Mouse (Mus musculus): ENCODE measurements around the gene Mep1a.
"Not testable (repeated sequence)": the region's sequence is repeated elsewhere in the genome, so short reads cannot be mapped to it uniquely, and the experiment has no call there.

The Mep1a gene

GRCm38 (mm10) chr17:43495502-43495901 lies 7.1 kb downstream of the Mep1a start:
- CTCF ChIA-PET, result no interaction called here
- POLR2A ChIA-PET, result no interaction called here

- CTCF ChIA-PET, POLR2A ChIA-PET: not testable (repeated sequence)
Observed at GRCm38 (mm10) chr17:43490371-43490770, 12.2 kb downstream of the Mep1a start.

- CTCF ChIA-PET, result no interaction called here
- POLR2A ChIA-PET, result no interaction called here
Observed at GRCm38 (mm10) chr17:43488439-43489151, 14.0 kb downstream of the Mep1a start.

- POLR2A ChIA-PET, result no interaction called here
Observed at GRCm38 (mm10) chr17:43485982-43486381, 16.6 kb downstream of the Mep1a start.

GRCm38 (mm10) chr17:43477621-43478020 lies 25.0 kb downstream of the Mep1a start:
- ChIA-PET CTCF (interaction anchor here in 2 of 4 experiments (0.6 to 0.9 kb wide), 2 partner anchors 27 to 129 kb away, joined by 3 to 6 read pairs; no protein-coding TSS in a partner anchor), POLR2A (no interaction called here)

More at GRCm38 (mm10) chr17:43485982-43486381, 16.6 kb downstream of the Mep1a start:
- CTCF ChIA-PET, result no interaction called here

GRCm38 (mm10) chr17:43474775-43475174 lies 27.8 kb downstream of the Mep1a start:
- ChIA-PET CTCF (interaction anchor here in 2 of 4 experiments (0.7 to 1.1 kb wide), 2 partner anchors 14 to 208 kb away, joined by 3 read pairs; no protein-coding TSS in a partner anchor), POLR2A (interaction anchor here in 1 of 4 experiments (0.8 kb wide), 1 partner anchor 413 kb away, joined by 3 read pairs; no protein-coding TSS in a partner anchor)

- ChIA-PET POLR2A (no interaction called here), CTCF (interaction anchor here in 2 of 4 experiments (1.0 kb wide), 2 partner anchors 12 to 134 kb away, joined by 3 to 5 read pairs; no protein-coding TSS in a partner anchor)
Observed at GRCm38 (mm10) chr17:43472558-43472957, 30.1 kb downstream of the Mep1a start.

GRCm38 (mm10) chr17:43470039-43470438 lies 32.6 kb downstream of the Mep1a start:
- ChIA-PET POLR2A (no interaction called here), CTCF (interaction anchor here in 3 of 4 experiments (0.6 to 5.0 kb wide), 5 partner anchors 9 to 1154 kb away, joined by 3 to 20 read pairs (median 6); partner anchors contain the start of gene Ptchd4 (in 1 of the 3))

GRCm38 (mm10) chr17:43460245-43461181 lies 42.1 kb downstream of the Mep1a start:
- CTCF ChIA-PET, result interaction anchor here (0.5 to 6.0 kb wide), 60 partner anchors 9 to 1297 kb away, joined by 3 to 71 read pairs (median 4); partner anchors contain the start of gene Tnfrsf21 (in 1 of the 4)

GRCm38 (mm10) chr17:43459737-43460230 lies 42.8 kb downstream of the Mep1a start:
- CTCF ChIA-PET, result interaction anchor here (0.6 to 6.0 kb wide), 43 partner anchors 9 to 606 kb away, joined by 3 to 71 read pairs (median 4); partner anchors contain the start of gene Tnfrsf21 (in 1 of the 4)

More at GRCm38 (mm10) chr17:43460245-43461181, 42.1 kb downstream of the Mep1a start:
- POLR2A ChIA-PET, result interaction anchor here in 2 of 4 experiments (0.7 to 1.4 kb wide), 2 partner anchors 134 to 444 kb away, joined by 3 read pairs; partner anchors contain the start of gene Tnfrsf21 (in 1 of the 2)

GRCm38 (mm10) chr17:43458598-43458997 lies 44.0 kb downstream of the Mep1a start:
- ChIA-PET POLR2A (interaction anchor here in 1 of 4 experiments (0.6 to 1.1 kb wide), 2 partner anchors 11 to 136 kb away, joined by 3 read pairs; no protein-coding TSS in a partner anchor), CTCF (interaction anchor here (0.8 to 6.0 kb wide), 6 partner anchors 131 to 192 kb away, joined by 3 to 61 read pairs (median 11); no protein-coding TSS in a partner anchor)

More at GRCm38 (mm10) chr17:43459737-43460230, 42.8 kb downstream of the Mep1a start:
- POLR2A ChIA-PET, result interaction anchor here in 1 of 4 experiments (1.4 kb wide), 1 partner anchor 133 kb away, joined by 3 read pairs; no protein-coding TSS in a partner anchor

GRCm38 (mm10) chr17:43451216-43451615 lies 51.4 kb downstream of the Mep1a start:
- POLR2A ChIA-PET, result no interaction called here
- CTCF ChIA-PET, result interaction anchor here in 1 of 4 experiments (1.5 kb wide), 1 partner anchor 9 kb away, joined by 4 read pairs; no protein-coding TSS in a partner anchor

GRCm38 (mm10) chr17:43434485-43434884 lies 68.1 kb downstream of the Mep1a start:
- POLR2A ChIA-PET, result interaction anchor here in 1 of 4 experiments (1.0 kb wide), 1 partner anchor 13 kb away, joined by 4 read pairs; no protein-coding TSS in a partner anchor
- CTCF ChIA-PET, result no interaction called here

GRCm38 (mm10) chr17:43431692-43432091 lies 70.9 kb downstream of the Mep1a start:
- CTCF ChIA-PET, result no interaction called here
- POLR2A ChIA-PET, result interaction anchor here in 1 of 4 experiments (1.0 kb wide), 1 partner anchor 125 kb away, joined by 3 read pairs; no protein-coding TSS in a partner anchor
